Mouse (Mus musculus) embryonic fibroblast, embryonic 13.5 days (primary cell): ENCODE results near the gene Unc5cl.

Experiments
- CTCF ChIP-seq: IDR thresholded peaks from 2 replicates; pipeline ENCODE4 v1.5.1; 2011; ENCODE audit warnings: mild to moderate bottlenecking, control low read depth, low read length, moderate library complexity, borderline replicate concordance; ENCODE audit not compliant: insufficient read depth
- POLR2A ChIP-seq: IDR thresholded peaks from 2 replicates; pipeline ENCODE4 v1.6.1; 2011; ENCODE audit warnings: low read depth, mild to moderate bottlenecking, control low read depth, low read length, moderate library complexity

GRCm38 (mm10) chr17:48483764-48484163 lies 29.1 kb downstream of the Unc5cl start:
- TF ChIP-seq CTCF (no peak), POLR2A (no peak)
